Mouse (Mus musculus): ENCODE measurements around the gene Atp2a1.

DNA sequence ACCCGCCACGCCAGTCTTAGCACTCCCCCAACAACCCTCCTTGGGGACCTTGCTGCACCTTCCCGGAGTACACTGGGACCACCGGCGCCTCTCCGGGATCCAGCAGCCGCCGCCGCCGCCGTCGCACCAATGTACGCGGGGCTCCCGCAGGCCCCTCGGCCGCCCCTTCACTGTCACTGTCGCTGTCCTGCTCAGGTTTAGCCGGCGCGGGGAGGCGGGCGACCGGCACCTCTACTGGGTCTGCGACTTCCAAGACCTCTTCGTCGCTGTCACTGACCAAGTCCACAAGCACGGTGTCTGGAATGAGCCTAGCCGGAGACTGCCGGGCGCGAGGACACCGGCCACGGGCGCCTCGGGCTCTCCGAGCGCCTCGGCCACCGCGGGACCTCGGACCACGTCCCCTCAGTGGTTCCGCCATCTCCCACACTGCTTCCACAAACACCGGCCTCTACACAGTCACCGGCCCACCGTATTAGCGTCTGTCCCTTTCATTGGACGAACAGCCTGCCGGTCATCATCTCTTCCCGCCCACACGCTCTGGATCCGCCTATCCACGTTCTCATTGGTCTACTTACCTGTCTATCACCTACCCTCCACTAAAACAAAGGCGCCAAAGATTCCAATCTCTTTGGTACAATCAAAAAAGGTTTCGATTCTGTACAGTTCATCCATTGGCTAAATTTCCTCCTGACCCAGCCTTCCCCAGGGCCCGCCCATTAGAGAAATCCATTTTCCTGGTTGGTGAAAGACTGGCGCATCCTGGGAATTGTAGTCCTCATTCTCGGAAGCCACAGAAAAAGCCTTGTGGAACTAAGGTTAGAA, 66.4 kb downstream of the Atp2a1 start, which contains the start of gene Nfatc2ip:
- TF ChIP-seq CTCF (conservative IDR thresholded peaks at IDR 0.05; ENCODE audit: insufficient read depth, insufficient read length, low read depth, low read length): no peak
- TF ChIP-seq POLR2A (IDR thresholded peaks at IDR 0.05; ENCODE audit: low read depth, low read length): peak; percentile 47

Data from kidney, adult 2 months (tissue).